Mouse (Mus musculus): ENCODE results near the gene Fpgt. TPM values are rescaled to one million over a fixed set of nuclear protein-coding genes. Genes with fewer than 3 reads are reported as not detected.
A peak's percentile ranks its signal among the peaks of the same experiment; 100 is the strongest.

The Fpgt gene
- polyA plus RNA-seq, 1 experiment: 3.3 TPM

GRCm38 (mm10) chr3:155092081-155092480 is 1.1 kb downstream of the Fpgt start:
- Histone ChIP-seq H3K79me3 (ENCODE audit: low read depth) (peaks cover 8% of the 10 kb centered on the region), H3K4me3 (ENCODE audit: insufficient read depth, poor library complexity, severe bottlenecking) (no peak overlapping the region)

DNA sequence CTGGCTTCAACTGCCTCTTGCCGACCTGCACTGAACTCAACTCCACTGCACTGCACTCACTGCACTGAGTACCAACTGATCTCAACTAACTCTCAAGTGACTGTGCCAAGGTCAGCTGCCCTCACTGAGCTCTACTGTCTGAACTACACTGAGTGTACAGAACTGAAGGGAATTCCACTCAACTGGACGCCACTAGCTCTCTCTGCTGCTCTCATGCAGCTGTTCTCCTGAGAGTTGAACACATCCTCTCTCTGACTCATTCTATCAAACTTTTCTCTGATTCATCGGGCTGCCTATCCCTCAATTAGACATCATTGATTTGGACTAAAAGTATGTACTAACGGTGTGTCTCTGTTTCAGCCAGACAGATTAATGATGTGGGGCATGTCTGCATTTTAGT is 15.3 kb downstream of the Fpgt start:
- no peak overlapping the region for H3K4me3 ChIP-seq (ENCODE audit: insufficient read depth, poor library complexity, severe bottlenecking)
- no peak overlapping the region for H3ac ChIP-seq (ENCODE audit: control insufficient read depth, insufficient read length, low read depth)
- no peaks in the 10 kb centered on the region for H3K27me3 ChIP-seq (ENCODE audit: control insufficient read depth, insufficient read depth, insufficient read length)
- H3K79me3 ChIP-seq (ENCODE audit: low read depth): no peaks in the 10 kb centered on the region
- no peaks in the 10 kb centered on the region for H3K36me3 ChIP-seq (ENCODE audit: control insufficient read depth, insufficient read depth)
- no peaks in the 10 kb centered on the region for H3K79me2 ChIP-seq (ENCODE audit: control insufficient read depth, insufficient read depth)
- peak; percentile 29 for TF ChIP-seq FOSL1 (IDR thresholded peaks at IDR 0.05; ENCODE audit: insufficient read depth, low read length, poor library complexity, severe bottlenecking)
- peak; percentile 95 for TF ChIP-seq MYOD1 (IDR thresholded peaks at IDR 0.05; ENCODE audit: control insufficient read depth, insufficient read length, low read depth)
- TF ChIP-seq MYOG (IDR thresholded peaks at IDR 0.05; ENCODE audit: control insufficient read depth, extremely low read depth, insufficient read length): no peak
- no peak for TF ChIP-seq MAX (IDR thresholded peaks at IDR 0.05)

More at GRCm38 (mm10) chr3:155092081-155092480, 1.1 kb downstream of the Fpgt start:
- Histone ChIP-seq H3ac (ENCODE audit: control insufficient read depth, insufficient read length, low read depth) (peak overlapping the region; percentile 24), H3K27me3 (ENCODE audit: control insufficient read depth, insufficient read depth, insufficient read length) (no peaks in the 10 kb centered on the region), H3K36me3 (ENCODE audit: control insufficient read depth, insufficient read depth) (peaks cover 18% of the 10 kb centered on the region), H3K79me2 (ENCODE audit: control insufficient read depth, insufficient read depth) (peaks cover 15% of the 10 kb centered on the region)
- TF ChIP-seq USF1 (IDR thresholded peaks at IDR 0.05; ENCODE audit: low read depth): no peak
- TF ChIP-seq FOSL1 (IDR thresholded peaks at IDR 0.05; ENCODE audit: insufficient read depth, low read length, poor library complexity, severe bottlenecking): no peak
- TF ChIP-seq MYOD1 (IDR thresholded peaks at IDR 0.05; ENCODE audit: control insufficient read depth, insufficient read length, low read depth): no peak
- no peak for TF ChIP-seq MYOG (IDR thresholded peaks at IDR 0.05; ENCODE audit: control insufficient read depth, extremely low read depth, insufficient read length)
- TF ChIP-seq CEBPB (IDR thresholded peaks at IDR 0.05; ENCODE audit: low read depth): no peak
- no peak for TF ChIP-seq MAX (IDR thresholded peaks at IDR 0.05)
- TF ChIP-seq CTCF (IDR thresholded peaks at IDR 0.05; ENCODE audit: control insufficient read depth, insufficient read depth, insufficient read length): no peak

DNA sequence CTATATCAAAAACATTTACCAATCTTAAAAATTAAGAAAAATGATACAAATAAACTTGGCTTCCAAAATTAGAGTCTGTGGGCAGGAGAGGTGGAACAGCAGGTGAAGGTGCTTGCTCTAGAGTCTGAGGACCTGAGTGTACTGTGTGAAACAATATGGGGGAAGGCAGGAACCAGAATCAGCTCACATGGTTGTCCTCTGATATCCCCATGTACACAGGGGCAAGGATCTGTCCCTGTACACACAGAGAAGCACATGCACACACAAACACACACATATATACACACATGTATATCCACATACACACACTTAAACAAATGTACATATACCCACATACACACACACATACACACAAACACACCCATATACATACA is 33.8 kb downstream of the Fpgt start:
- no peak overlapping the region for H3ac ChIP-seq (ENCODE audit: control insufficient read depth, insufficient read length, low read depth)
- H3K79me2 ChIP-seq (ENCODE audit: control insufficient read depth, insufficient read depth): no peaks in the 10 kb centered on the region
- TF ChIP-seq CEBPB (IDR thresholded peaks at IDR 0.05; ENCODE audit: low read depth) (no peak), MYOG (IDR thresholded peaks at IDR 0.05; ENCODE audit: control insufficient read depth, extremely low read depth, insufficient read length) (no peak), CTCF (IDR thresholded peaks at IDR 0.05; ENCODE audit: control insufficient read depth, insufficient read depth, insufficient read length) (no peak), USF1 (IDR thresholded peaks at IDR 0.05; ENCODE audit: low read depth) (no peak), MAX (IDR thresholded peaks at IDR 0.05) (no peak), MYOD1 (IDR thresholded peaks at IDR 0.05; ENCODE audit: control insufficient read depth, insufficient read length, low read depth) (no peak), FOSL1 (IDR thresholded peaks at IDR 0.05; ENCODE audit: insufficient read depth, low read length, poor library complexity, severe bottlenecking) (no peak)
- H3K36me3 ChIP-seq (ENCODE audit: control insufficient read depth, insufficient read depth): no peaks in the 10 kb centered on the region
- H3K27me3 ChIP-seq (ENCODE audit: control insufficient read depth, insufficient read depth, insufficient read length): no peaks in the 10 kb centered on the region
- H3K79me3 ChIP-seq (ENCODE audit: low read depth): no peaks in the 10 kb centered on the region
- H3K4me3 ChIP-seq (ENCODE audit: insufficient read depth, poor library complexity, severe bottlenecking): no peak overlapping the region

DNA sequence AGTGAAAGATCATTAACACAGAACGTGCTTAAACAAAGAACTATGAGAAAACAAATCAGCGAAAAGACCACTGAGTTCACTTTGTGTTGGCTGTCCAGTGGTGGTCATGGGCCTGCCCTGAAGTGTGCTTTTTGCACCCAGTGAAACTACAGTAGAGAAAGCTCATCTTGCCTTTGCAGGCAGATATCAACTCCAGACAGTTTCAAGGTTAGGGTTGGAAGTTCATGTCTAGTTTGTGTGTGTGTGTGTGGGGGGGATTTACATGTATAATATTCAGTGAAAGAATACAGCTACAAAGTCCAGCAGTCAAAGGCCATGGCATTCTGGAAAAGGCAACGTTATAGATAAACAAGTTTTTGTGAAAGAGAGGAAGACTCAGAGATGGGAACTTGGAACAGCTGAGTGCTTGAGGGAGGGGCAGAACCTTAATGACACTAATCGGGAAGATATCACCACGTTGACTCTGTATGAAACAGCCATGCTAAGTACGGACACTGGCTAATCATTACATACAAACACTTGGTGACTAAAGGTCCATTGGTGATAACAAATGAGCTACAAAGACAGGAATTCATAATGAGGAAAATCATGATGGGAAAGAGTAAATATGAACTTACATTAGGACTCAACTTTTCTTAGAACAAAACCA is 34.3 kb downstream of the Fpgt start:
- H3K36me3 ChIP-seq (ENCODE audit: control insufficient read depth, insufficient read depth): no peaks in the 10 kb centered on the region
- H3ac ChIP-seq (ENCODE audit: control insufficient read depth, insufficient read length, low read depth): no peak overlapping the region
- no peaks in the 10 kb centered on the region for H3K27me3 ChIP-seq (ENCODE audit: control insufficient read depth, insufficient read depth, insufficient read length)
- TF ChIP-seq USF1 (IDR thresholded peaks at IDR 0.05; ENCODE audit: low read depth): no peak
- TF ChIP-seq CTCF (IDR thresholded peaks at IDR 0.05; ENCODE audit: control insufficient read depth, insufficient read depth, insufficient read length): no peak
- TF ChIP-seq FOSL1 (IDR thresholded peaks at IDR 0.05; ENCODE audit: insufficient read depth, low read length, poor library complexity, severe bottlenecking): no peak
- no peak for TF ChIP-seq CEBPB (IDR thresholded peaks at IDR 0.05; ENCODE audit: low read depth)
- TF ChIP-seq MYOD1 (IDR thresholded peaks at IDR 0.05; ENCODE audit: control insufficient read depth, insufficient read length, low read depth): no peak
- TF ChIP-seq MAX (IDR thresholded peaks at IDR 0.05): no peak
- no peak for TF ChIP-seq MYOG (IDR thresholded peaks at IDR 0.05; ENCODE audit: control insufficient read depth, extremely low read depth, insufficient read length)
- H3K79me3 ChIP-seq (ENCODE audit: low read depth): no peaks in the 10 kb centered on the region
- H3K79me2 ChIP-seq (ENCODE audit: control insufficient read depth, insufficient read depth): no peaks in the 10 kb centered on the region
- no peak overlapping the region for H3K4me3 ChIP-seq (ENCODE audit: insufficient read depth, poor library complexity, severe bottlenecking)

- Histone ChIP-seq H3K79me3 (ENCODE audit: low read depth) (no peaks in the 10 kb centered on the region), H3K36me3 (ENCODE audit: control insufficient read depth, insufficient read depth) (no peaks in the 10 kb centered on the region), H3K4me3 (ENCODE audit: insufficient read depth, poor library complexity, severe bottlenecking) (no peak overlapping the region), H3K27me3 (ENCODE audit: control insufficient read depth, insufficient read depth, insufficient read length) (no peaks in the 10 kb centered on the region), H3ac (ENCODE audit: control insufficient read depth, insufficient read length, low read depth) (no peak overlapping the region), H3K79me2 (ENCODE audit: control insufficient read depth, insufficient read depth) (no peaks in the 10 kb centered on the region)
- no peak for TF ChIP-seq MYOG (IDR thresholded peaks at IDR 0.05; ENCODE audit: control insufficient read depth, extremely low read depth, insufficient read length)
- peak; percentile 44 for TF ChIP-seq CEBPB (IDR thresholded peaks at IDR 0.05; ENCODE audit: low read depth)
- no peak for TF ChIP-seq MAX (IDR thresholded peaks at IDR 0.05)
- no peak for TF ChIP-seq USF1 (IDR thresholded peaks at IDR 0.05; ENCODE audit: low read depth)
- TF ChIP-seq FOSL1 (IDR thresholded peaks at IDR 0.05; ENCODE audit: insufficient read depth, low read length, poor library complexity, severe bottlenecking): no peak
- no peak for TF ChIP-seq MYOD1 (IDR thresholded peaks at IDR 0.05; ENCODE audit: control insufficient read depth, insufficient read length, low read depth)
Observed at GRCm38 (mm10) chr3:155057566-155057965, 35.6 kb downstream of the Fpgt start.

- Histone ChIP-seq H3K27me3 (ENCODE audit: control insufficient read depth, insufficient read depth, insufficient read length) (no peaks in the 10 kb centered on the region), H3K79me2 (ENCODE audit: control insufficient read depth, insufficient read depth) (no peaks in the 10 kb centered on the region), H3K79me3 (ENCODE audit: low read depth) (no peaks in the 10 kb centered on the region), H3K4me3 (ENCODE audit: insufficient read depth, poor library complexity, severe bottlenecking) (no peak overlapping the region), H3ac (ENCODE audit: control insufficient read depth, insufficient read length, low read depth) (no peak overlapping the region), H3K36me3 (ENCODE audit: control insufficient read depth, insufficient read depth) (no peaks in the 10 kb centered on the region)
- TF ChIP-seq MYOG (IDR thresholded peaks at IDR 0.05; ENCODE audit: control insufficient read depth, extremely low read depth, insufficient read length) (no peak), MAX (IDR thresholded peaks at IDR 0.05) (peak; percentile 19)
Observed at GRCm38 (mm10) chr3:155056606-155057005, 36.6 kb downstream of the Fpgt start.

All from C2C12 (cell line).